Mouse (Mus musculus) MEL (cell line): Measurements from ENCODE around the gene Tsku. TPM values are rescaled to one million over a fixed set of nuclear protein-coding genes. Genes with fewer than 3 reads are reported as not detected.

Experiments used
- DNase-seq: peaks from one replicate; pipeline ENCODE4 v3.0.0; 2011; ENCODE audit warnings: low read depth, low spot score
- H3K27ac ChIP-seq: 2 replicates; pipeline ENCODE4 v1.5.1; 2012; ENCODE audit warnings: low read depth, mild to moderate bottlenecking, control low read depth, low read length, moderate library complexity; ENCODE audit not compliant: control insufficient read depth
- H3K27me3 ChIP-seq, 2 experiments: fragments of 150-350 bp in 1 of 2; sonication (generic) in 1 of 2; 2 replicates each; pipeline ENCODE4 v1.6.1; 2012; ENCODE audit warnings: low read length in 2 of 2, mild to moderate bottlenecking in 2 of 2, improper control_type of control experiment in 1 of 2, moderate library complexity in 1 of 2; ENCODE audit not compliant: insufficient read depth in 2 of 2, control insufficient read depth in 1 of 2
- H3K36me3 ChIP-seq, 2 experiments: 2 replicates each; pipeline ENCODE4 v1.6.1; 2012 to 2014; ENCODE audit warnings: low read length in 2 of 2, improper control_type of control experiment in 1 of 2, inconsistent platforms in 1 of 2, mild to moderate bottlenecking in 1 of 2; ENCODE audit not compliant: insufficient read depth in 2 of 2, control insufficient read depth in 1 of 2
- H3K4me1 ChIP-seq, 2 experiments: fragments of 150-350 bp in 1 of 2; sonication (generic) in 1 of 2; 2 replicates each; pipeline ENCODE4 v1.6.1; 2012; ENCODE audit warnings: low read length in 2 of 2, improper control_type of control experiment in 1 of 2, mild to moderate bottlenecking in 1 of 2; ENCODE audit not compliant: insufficient read depth in 2 of 2, control insufficient read depth in 1 of 2
- H3K4me3 ChIP-seq, 2 experiments: fragments of 150-350 bp in 1 of 2; sonication (generic) in 1 of 2; 2 replicates each; pipeline ENCODE4 v1.5.1; 2012; ENCODE audit warnings: low read depth in 2 of 2, low read length in 2 of 2, mild to moderate bottlenecking in 2 of 2, moderate library complexity in 2 of 2, control low read depth in 1 of 2, improper control_type of control experiment in 1 of 2; ENCODE audit not compliant: control insufficient read depth in 1 of 2, insufficient read depth in 1 of 2
- H3K79me2 ChIP-seq: 2 replicates; pipeline ENCODE4 v1.6.1; 2012; ENCODE audit warnings: mild to moderate bottlenecking, low read length, moderate library complexity; ENCODE audit not compliant: control insufficient read depth, poor library complexity, insufficient read depth
- H3K9ac ChIP-seq: 2 replicates; pipeline ENCODE4 v1.6.1; 2012; ENCODE audit warnings: low read depth, mild to moderate bottlenecking, control low read depth, low read length, moderate library complexity; ENCODE audit not compliant: control insufficient read depth, poor library complexity, severe bottlenecking
- H3K9me3 ChIP-seq: fragments of 150-350 bp; sonication (generic); replicated peaks from 2 replicates; pipeline ENCODE4 v1.6.1; 2012; ENCODE audit warnings: mild to moderate bottlenecking, low read length, improper control_type of control experiment, moderate library complexity; ENCODE audit not compliant: insufficient read depth
- BHLHE40 ChIP-seq: IDR thresholded peaks from 2 replicates; pipeline ENCODE4 v1.6.1; 2012; ENCODE audit warnings: low read depth, mild to moderate bottlenecking, inconsistent platforms, low read length, improper control_type of control experiment, borderline replicate concordance
- CHD1 ChIP-seq: IDR thresholded peaks from 2 replicates; pipeline ENCODE4 v1.6.1; 2012; ENCODE audit warnings: low read depth, mild to moderate bottlenecking, inconsistent platforms, low read length, improper control_type of control experiment
- CHD2 ChIP-seq: IDR thresholded peaks from 2 replicates; pipeline ENCODE4 v1.6.1; 2011; ENCODE audit warnings: low read length, improper control_type of control experiment
- CTCF ChIP-seq, 3 experiments: IDR thresholded peaks in 2 of 3; conservative IDR thresholded peaks in 1 of 3; 2 replicates each; pipeline ENCODE4 v1.5.1; 2011 to 2012; ENCODE audit warnings: low read length in 3 of 3, low read depth in 2 of 3, mild to moderate bottlenecking in 2 of 3, improper control_type of control experiment in 1 of 3, inconsistent platforms in 1 of 3, mixed read lengths in 1 of 3, moderate library complexity in 1 of 3; ENCODE audit not compliant: control insufficient read depth in 1 of 3, insufficient read depth in 1 of 3, poor library complexity in 1 of 3, severe bottlenecking in 1 of 3
- E2F4 ChIP-seq: IDR thresholded peaks from 2 replicates; pipeline ENCODE4 v1.6.1; 2011; ENCODE audit warnings: low read depth, low read length, improper control_type of control experiment, borderline replicate concordance
- ELF1 ChIP-seq: IDR thresholded peaks from 2 replicates; pipeline ENCODE4 v1.6.1; 2014; ENCODE audit warnings: low read depth, mild to moderate bottlenecking, inconsistent platforms, low read length, improper control_type of control experiment, moderate library complexity
- EP300 ChIP-seq, 2 experiments: IDR thresholded peaks; 2 replicates each; pipeline ENCODE4 v1.6.1; 2011; ENCODE audit warnings: improper control_type of control experiment in 2 of 2, low read length in 2 of 2, low read depth in 1 of 2, mild to moderate bottlenecking in 1 of 2
- ETS1 ChIP-seq: IDR thresholded peaks from 2 replicates; pipeline ENCODE4 v1.6.1; 2012; ENCODE audit warnings: low read depth, mild to moderate bottlenecking, inconsistent platforms, low read length, improper control_type of control experiment, moderate library complexity
- GABPA ChIP-seq: IDR thresholded peaks from 2 replicates; pipeline ENCODE4 v1.6.1; 2012; ENCODE audit warnings: low read depth, mild to moderate bottlenecking, inconsistent platforms, low read length, improper control_type of control experiment, moderate library complexity
- GATA1 ChIP-seq: IDR thresholded peaks from 2 replicates; pipeline ENCODE4 v1.6.1; 2011; ENCODE audit warnings: low read depth, low read length, improper control_type of control experiment
- HCFC1 ChIP-seq: IDR thresholded peaks from 2 replicates; pipeline ENCODE4 v1.6.1; 2012; ENCODE audit warnings: low read depth, mild to moderate bottlenecking, inconsistent platforms, low read length, improper control_type of control experiment, moderate library complexity
- JUND ChIP-seq: IDR thresholded peaks from 2 replicates; pipeline ENCODE4 v1.6.1; 2011; ENCODE audit warnings: low read depth, mild to moderate bottlenecking, improper control_type of control experiment, low read length
- KAT2A ChIP-seq: conservative IDR thresholded peaks from 2 replicates; pipeline ENCODE4 v1.6.1; 2012; ENCODE audit warnings: low read depth, low read length, improper control_type of control experiment, inconsistent platforms
- MAFK ChIP-seq: IDR thresholded peaks from 2 replicates; pipeline ENCODE4 v1.6.1; 2011; ENCODE audit warnings: low read depth, mild to moderate bottlenecking, low read length, improper control_type of control experiment, borderline replicate concordance
- MAX ChIP-seq: IDR thresholded peaks from 2 replicates; pipeline ENCODE4 v1.6.1; 2011; ENCODE audit warnings: low read length, improper control_type of control experiment
- MAZ ChIP-seq: IDR thresholded peaks from 2 replicates; pipeline ENCODE4 v1.6.1; 2012; ENCODE audit warnings: low read depth, mild to moderate bottlenecking, inconsistent platforms, low read length, improper control_type of control experiment
- MEF2A ChIP-seq: IDR thresholded peaks from 2 replicates; pipeline ENCODE4 v1.6.1; 2014; ENCODE audit warnings: low read depth, mild to moderate bottlenecking, inconsistent platforms, low read length, improper control_type of control experiment; ENCODE audit not compliant: poor library complexity, insufficient replicate concordance, severe bottlenecking; ENCODE audit errors: extremely low read depth
- MXI1 ChIP-seq: IDR thresholded peaks from 2 replicates; pipeline ENCODE4 v1.6.1; 2011; ENCODE audit warnings: mild to moderate bottlenecking, low read depth, low read length, improper control_type of control experiment
- MYB ChIP-seq: IDR thresholded peaks from 2 replicates; pipeline ENCODE4 v1.6.1; 2011; ENCODE audit warnings: mild to moderate bottlenecking, low read depth, low read length, improper control_type of control experiment
- MYC ChIP-seq: IDR thresholded peaks from 2 replicates; pipeline ENCODE4 v1.6.1; 2011; ENCODE audit warnings: low read depth, mild to moderate bottlenecking, low read length, improper control_type of control experiment, moderate library complexity
- NELFE ChIP-seq: IDR thresholded peaks from 2 replicates; pipeline ENCODE4 v1.6.1; 2011; ENCODE audit warnings: low read depth, low read length, improper control_type of control experiment
- NRF1 ChIP-seq: IDR thresholded peaks from 2 replicates; pipeline ENCODE4 v1.6.1; 2014; ENCODE audit warnings: low read depth, mild to moderate bottlenecking, inconsistent platforms, low read length, improper control_type of control experiment, moderate library complexity; ENCODE audit not compliant: poor library complexity, insufficient read depth, severe bottlenecking
- POLR2A ChIP-seq, 2 experiments: IDR thresholded peaks; 2 replicates each; pipeline ENCODE4 v1.6.1; 2011 to 2012; ENCODE audit warnings: low read length in 2 of 2, mild to moderate bottlenecking in 2 of 2, control low read depth in 1 of 2, improper control_type of control experiment in 1 of 2, low read depth in 1 of 2, moderate library complexity in 1 of 2; ENCODE audit not compliant: control insufficient read depth in 1 of 2, insufficient read depth in 1 of 2, poor library complexity in 1 of 2
- POLR2AphosphoS2 ChIP-seq: IDR thresholded peaks from 2 replicates; pipeline ENCODE4 v1.6.1; 2011; ENCODE audit warnings: low read length, improper control_type of control experiment
- POLR2AphosphoS5 ChIP-seq: IDR thresholded peaks from 2 replicates; pipeline ENCODE4 v1.6.1; 2012; ENCODE audit warnings: low read depth, borderline replicate concordance, mild to moderate bottlenecking, inconsistent platforms, low read length, moderate library complexity, mixed read lengths
- RCOR1 ChIP-seq: IDR thresholded peaks from 2 replicates; pipeline ENCODE4 v1.6.1; 2012; ENCODE audit warnings: low read depth, mild to moderate bottlenecking, inconsistent platforms, low read length, improper control_type of control experiment
- SIN3A ChIP-seq: IDR thresholded peaks from 2 replicates; pipeline ENCODE4 v1.6.1; 2012; ENCODE audit warnings: low read length, improper control_type of control experiment, inconsistent platforms
- SMC3 ChIP-seq: IDR thresholded peaks from 2 replicates; pipeline ENCODE4 v1.6.1; 2011; ENCODE audit warnings: low read depth, low read length, improper control_type of control experiment
- TBP ChIP-seq: IDR thresholded peaks from 2 replicates; pipeline ENCODE4 v1.8.0; 2011; ENCODE audit warnings: low read depth, low read length, improper control_type of control experiment
- TCF12 ChIP-seq: IDR thresholded peaks from 2 replicates; pipeline ENCODE4 v1.6.1; 2014; ENCODE audit warnings: low read depth, mild to moderate bottlenecking, inconsistent platforms, low read length, improper control_type of control experiment, moderate library complexity
- UBTF ChIP-seq: IDR thresholded peaks from 2 replicates; pipeline ENCODE4 v1.6.1; 2012; ENCODE audit warnings: low read depth, mild to moderate bottlenecking, inconsistent platforms, low read length, improper control_type of control experiment, moderate library complexity, borderline replicate concordance; ENCODE audit not compliant: insufficient read depth
- USF1 ChIP-seq: IDR thresholded peaks from 2 replicates; pipeline ENCODE4 v1.6.1; 2014; ENCODE audit warnings: low read depth, mild to moderate bottlenecking, inconsistent platforms, low read length, improper control_type of control experiment, moderate library complexity
- USF2 ChIP-seq, 2 experiments: IDR thresholded peaks; 2 replicates each; pipeline ENCODE4 v1.6.1; 2011 to 2012; ENCODE audit warnings: improper control_type of control experiment in 2 of 2, low read length in 2 of 2, borderline replicate concordance in 1 of 2, inconsistent platforms in 1 of 2, low read depth in 1 of 2, mild to moderate bottlenecking in 1 of 2; ENCODE audit not compliant: insufficient read depth in 1 of 2
- ZC3H11A ChIP-seq: IDR thresholded peaks from 2 replicates; pipeline ENCODE4 v1.6.1; 2012; ENCODE audit warnings: low read depth, mild to moderate bottlenecking, inconsistent platforms, low read length, improper control_type of control experiment
- ZKSCAN1 ChIP-seq: IDR thresholded peaks from 2 replicates; pipeline ENCODE4 v1.6.1; 2012; ENCODE audit warnings: low read depth, mild to moderate bottlenecking, inconsistent platforms, low read length, improper control_type of control experiment, moderate library complexity
- ZMIZ1 ChIP-seq: IDR thresholded peaks from 2 replicates; pipeline ENCODE4 v1.6.1; 2012; ENCODE audit warnings: low read depth, mild to moderate bottlenecking, inconsistent platforms, low read length, improper control_type of control experiment, moderate library complexity
- ZNF384 ChIP-seq: IDR thresholded peaks from 2 replicates; pipeline ENCODE4 v1.6.1; 2012; ENCODE audit warnings: low read depth, mild to moderate bottlenecking, inconsistent platforms, low read length, improper control_type of control experiment
- polyA plus RNA-seq, 2 experiments: library from polyadenylated mRNA; stranded (reverse) in 1 of 2; unstranded in 1 of 2; fragments of >175 nt in 1 of 2; fragments of >200 nt in 1 of 2; gene quantifications; 2 replicates each; pipeline versions ENCODE4 v1.2.1 to v1.2.4; 2012; ENCODE audit warnings: low replicate concordance in 2 of 2, low read depth in 1 of 2; ENCODE audit not compliant: insufficient read length in 2 of 2, insufficient read depth in 1 of 2, missing spikeins in 1 of 2
- total RNA-seq: library from RNA; depleted of rRNA; stranded (reverse); fragments of 300-350 nt; gene quantifications from 2 replicates; pipeline ENCODE4 v1.2.3, GENCODE M21; 2012

Gene Tsku
- total and polyA plus RNA-seq, 3 experiments = 0.12 to 0.99 TPM; not detected in 1

GRCm38 (mm10) chr7:98341475-98341874, 19.7 kb downstream of the Tsku start:
- H3K9me3 ChIP-seq = no peaks in the 10 kb centered on the region
- no peaks in the 10 kb centered on the region for H3K27me3 ChIP-seq
- peak; percentile 90 for DNase-seq
- H3K36me3 ChIP-seq = peaks cover 0 to 10% of the 10 kb centered on the region in 2 experiments; a peak in 2 of 4 replicates
- H3K27ac ChIP-seq = no peak overlapping the region
- H3K9ac ChIP-seq = peak overlapping the region; percentile 36
- no peaks in the 10 kb centered on the region for H3K79me2 ChIP-seq
- peak overlapping the region; percentile 52 to 83 for H3K4me3 ChIP-seq
- H3K4me1 ChIP-seq = peaks cover 4 to 17% of the 10 kb centered on the region in 2 experiments
- TF ChIP-seq POLR2AphosphoS2 (no peak), EP300 (IDR thresholded peaks at IDR 0.05; ENCODE audit: low read depth in 1 of 2, low read length in 2 of 2) (0 out of 4 replicates have a peak, but pooled peaks have one; percentile 9 to 13), KAT2A (no peak), RCOR1 (peak; percentile 47; the same call in 1 of the 2 replicates), CTCF (IDR thresholded peaks at IDR 0.05 in 2 of 3, conservative IDR thresholded peaks at IDR 0.05 in 1 of 3; ENCODE audit: control insufficient read depth in 1 of 3, insufficient read depth in 1 of 3, low read depth in 2 of 3, low read length in 3 of 3, poor library complexity in 1 of 3, severe bottlenecking in 1 of 3) (peak; percentile 64 to 85 (median 82)), MAZ (peak; percentile 45; the same call in 1 of the 2 replicates), POLR2AphosphoS5 (no peak), ZKSCAN1 (no peak), NRF1 (no peak), HCFC1 (peak; percentile 53; the same call in 1 of the 2 replicates), SMC3 (peak; percentile 89), MXI1 (no peak), E2F4 (no peak), ZMIZ1 (no peak), ZC3H11A (peak; percentile 71), MAFK (no peak), JUND (no peak), USF1 (no peak), SIN3A (0 out of 2 replicates have a peak, but pooled peaks have one; percentile 25), ELF1 (peak; percentile 80), ZNF384 (no peak), BHLHE40 (no peak), CHD2 (no peak), POLR2A (IDR thresholded peaks at IDR 0.05; ENCODE audit: control insufficient read depth in 1 of 2, insufficient read depth in 1 of 2, low read depth in 1 of 2, low read length in 2 of 2, poor library complexity in 1 of 2) (no peak), TCF12 (0 out of 2 replicates have a peak, but pooled peaks have one; percentile 12), ETS1 (no peak), GATA1 (no peak), GABPA (no peak), MEF2A (no peak), TBP (0 out of 2 replicates have a peak, but pooled peaks have one; percentile 11), USF2 (IDR thresholded peaks at IDR 0.05; ENCODE audit: borderline replicate concordance in 1 of 2, insufficient read depth in 1 of 2, low read depth in 1 of 2, low read length in 2 of 2) (no peak), NELFE (peak; percentile 34), CHD1 (no peak), MAX (0 out of 2 replicates have a peak, but pooled peaks have one; percentile 27), UBTF (no peak), MYB (no peak), MYC (no peak)
